Mouse (Mus musculus) CH12.LX (cell line): ENCODE results near the gene Cit.

ENCODE experiments used
- CTCF ChIP-seq, 2 experiments: IDR thresholded peaks in 1 of 2; conservative IDR thresholded peaks in 1 of 2; 2 replicates each; pipeline ENCODE4 v1.5.1; 2011 to 2012; ENCODE audit warnings: low read depth in 2 of 2, low read length in 2 of 2, improper control_type of control experiment in 1 of 2, inconsistent platforms in 1 of 2, mild to moderate bottlenecking in 1 of 2, moderate library complexity in 1 of 2
- EP300 ChIP-seq: IDR thresholded peaks from 2 replicates; pipeline ENCODE4 v1.6.1; 2011; ENCODE audit warnings: low read length, improper control_type of control experiment
- MXI1 ChIP-seq: IDR thresholded peaks from 2 replicates; pipeline ENCODE4 v1.6.1; 2011; ENCODE audit warnings: mild to moderate bottlenecking, low read depth, low read length, improper control_type of control experiment

DNA sequence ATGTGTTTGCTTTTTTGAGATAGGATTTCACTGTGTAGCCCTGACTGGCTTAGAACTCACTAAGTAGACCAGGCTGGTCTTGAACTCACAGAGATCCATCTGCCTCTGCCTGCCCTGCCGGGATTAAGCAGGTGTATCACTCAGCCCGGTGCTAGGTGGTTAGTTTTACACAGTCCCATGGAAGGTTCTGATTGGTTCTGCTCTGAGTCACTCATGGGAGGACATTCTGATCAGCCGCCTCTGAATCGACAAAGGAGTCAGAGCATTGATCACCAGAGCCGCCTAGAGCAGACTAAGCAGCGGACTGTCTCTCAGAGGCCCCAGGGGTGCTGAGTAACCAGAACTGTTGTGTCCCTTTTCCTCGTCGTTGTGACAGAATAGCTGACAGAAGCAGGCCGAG is 8.6 kb downstream of the Cit start:
- TF ChIP-seq CTCF (conservative IDR thresholded peaks at IDR 0.05 in 1 of 2, IDR thresholded peaks at IDR 0.05 in 1 of 2; ENCODE audit: low read depth in 2 of 2, low read length in 2 of 2) (no peak), MXI1 (no peak), EP300 (no peak)
